Mouse (Mus musculus): ENCODE measurements around the gene Vmn2r78. TPM values are rescaled to one million over a fixed set of nuclear protein-coding genes. Genes with fewer than 3 reads are reported as not detected.

Gene Vmn2r78
- polyA plus RNA-seq (2017; shearing (Covaris generic)), result not detected

GRCm38 (mm10) chr7:86914794-86915193 is at the start of gene Vmn2r78:
Gene Vmn2r78, plus strand, starts transcription at chr7:86915094.

DNA sequence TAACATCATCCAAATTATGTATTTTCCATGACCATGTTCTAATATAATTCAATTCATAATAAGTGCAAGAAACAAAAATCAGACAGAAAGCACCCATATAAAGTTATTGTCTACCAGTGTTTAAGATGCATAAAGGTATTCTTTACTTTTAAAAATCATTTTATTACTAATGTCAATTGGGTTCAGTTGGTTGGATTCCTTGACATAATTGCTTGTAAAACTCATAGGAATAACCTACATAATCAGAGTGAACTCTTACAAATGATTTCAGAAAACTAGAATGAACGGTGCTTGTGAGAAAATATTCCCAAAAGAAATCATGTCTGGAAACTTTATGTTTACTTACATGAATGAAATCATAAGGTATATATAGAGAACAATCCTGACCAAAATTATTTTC is 80.9 kb downstream of the Vmn2r78 start, which contains the start of gene Vmn2r79:
TSS of gene Vmn2r79 (plus strand) at position 301 of the 400 bp plus-strand sequence.

Other genes starting within 250 kb of the Vmn2r78 start
- not detected for gene Olfr292, start 226.8 kb upstream of the Vmn2r78 start, polyA plus RNA-seq (2017; shearing (Covaris generic))
- not detected for gene Folh1, start 139.2 kb upstream of the Vmn2r78 start, polyA plus RNA-seq (2017; shearing (Covaris generic))
- gene Vmn2r77, start 120.1 kb upstream of the Vmn2r78 start, polyA plus RNA-seq (2017; shearing (Covaris generic)), result 0.06 TPM
- 0.07 TPM for gene Vmn2r79, start 81.0 kb downstream of the Vmn2r78 start, polyA plus RNA-seq (2017; shearing (Covaris generic))